ENCODE assay signal across 20 mouse cellular contexts in the genomic region with DNA sequence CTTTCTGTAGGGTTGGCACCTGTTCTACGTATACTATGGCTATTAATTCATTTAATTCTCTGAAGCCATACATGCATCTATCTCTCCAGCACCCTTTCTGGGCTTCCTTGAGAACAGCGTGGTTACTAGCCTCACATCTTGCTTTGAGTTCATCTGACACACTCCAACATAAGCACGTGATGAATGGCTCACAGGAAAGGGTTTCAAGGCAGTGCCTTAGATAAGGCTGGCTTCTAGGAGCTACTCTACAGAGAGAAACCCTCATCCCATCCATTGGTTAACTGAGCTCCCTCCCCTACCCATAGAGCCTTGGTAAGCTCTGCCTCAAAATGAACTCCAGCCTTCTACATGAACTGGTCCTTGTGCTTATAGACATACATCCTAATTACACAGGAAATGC. TPM values are rescaled to one million over a fixed set of nuclear protein-coding genes. Genes with fewer than 3 reads are reported as not detected.
DNase-seq lines count a peak whose midpoint lies in the region; ATAC-seq lines count a peak whose summit lies in the region.
"Had no signal": no experiment of that assay in that cellular context is flagged by ENCODE, and none has a peak within 500 bp of the region (broad histone marks: within the 10 kb centered on the region; RNA-seq: fewer than 3 reads in every experiment).

No protein-coding gene starts in this region.

- H3K4me3 ChIP-seq in megakaryocyte, embryonic 14.5 days (replicated peaks) = peak overlapping the region; percentile 62
- H3K4me3 ChIP-seq: heart, embryonic 10.5 days; limb, embryonic 15.5 days had no signal

- no peaks in the 10 kb centered on the region for H3K27me3 ChIP-seq in megakaryocyte, embryonic 14.5 days (replicated peaks)
- H3K27me3 ChIP-seq: limb, embryonic 15.5 days had no signal

- peaks cover 14% of the 10 kb centered on the region for H3K36me3 ChIP-seq in megakaryocyte, embryonic 14.5 days (replicated peaks; ENCODE audit: low read length)
- H3K36me3 ChIP-seq: heart, embryonic 10.5 days; limb, embryonic 15.5 days had no signal

- no peak for ATAC-seq in megakaryocyte, adult 5-6 weeks (ENCODE audit: poor library complexity, severe bottlenecking)
- peak; percentile 39 for ATAC-seq in inflammation-experienced regulatory T-cells, adult 6 months
- peak; percentile 49 for ATAC-seq in megakaryocyte progenitor cell, adult 5-6 weeks (replicated peaks; ENCODE audit: poor library complexity)
- ATAC-seq: hindbrain, postnatal 0 days had no signal

- H3K9me3 ChIP-seq in megakaryocyte, embryonic 14.5 days = peaks cover 7% of the 10 kb centered on the region; the same call in 1 of the 2 replicates
- H3K9me3 ChIP-seq: heart, embryonic 10.5 days; limb, embryonic 15.5 days had no signal

- H3K4me1 ChIP-seq in megakaryocyte, embryonic 14.5 days = peaks cover 94% of the 10 kb centered on the region
- H3K4me1 ChIP-seq: limb, embryonic 15.5 days had no signal

- DNase-seq in MEL-GATA-1-ER (ENCODE audit: extremely low read depth, low read depth) = peak; percentile 84
- no peak for DNase-seq in layer of hippocampus, adult 9-11 months
- DNase-seq in layer of hippocampus, adult 8-10 months (ENCODE audit: low spot score in 2 of 2) = no peak
- no peak for DNase-seq in adrenal gland, postnatal 4 days (ENCODE audit: low spot score in 2 of 2)
- DNase-seq: adrenal gland, postnatal 25 days; cerebellum, adult 9-11 months; gastrocnemius, postnatal 25 days; heart, postnatal 36 days; kidney, adult 2 months; kidney, postnatal 4 days; layer of hippocampus, postnatal 36 days; lung, postnatal 10 days; midbrain, embryonic 14.5 days had no signal

RNA-seq across cellular contexts. Expression of a gene that starts 47.3 kb away (rescaled TPM):
- polyA plus RNA-seq in megakaryocyte, embryonic 14.5 days (2012; ENCODE audit: insufficient read depth, low replicate concordance) = 6.1 TPM in 1 of 2 replicates, not detected in the other
- total RNA-seq in megakaryocyte, adult 5-6 weeks (2015) = 8.3 and 13.0 TPM in 2 replicates
- 20.8 and 28.9 TPM in 2 replicates for total RNA-seq in megakaryocyte, adult 5-6 weeks (2017)
- polyA plus RNA-seq in inflammation-experienced regulatory T-cells, adult 6 months (2017; shearing (Covaris generic)) = 10 to 100 TPM in 1 of 3 experiments, 1 to 10 TPM in 2; 5.8 to 12.1 (median 7.6) TPM
- total RNA-seq in megakaryocyte progenitor cell, adult 5-6 weeks (2015) = 6.4 and 8.6 TPM in 2 replicates
- 14.7 and 17.9 TPM in 2 replicates for total RNA-seq in megakaryocyte progenitor cell, adult 5-6 weeks (2017)
- total RNA-seq in layer of hippocampus, adult 8-10 months (2022) = 10 to 100 TPM; 11.8 to 14.8 (median 14.0) TPM
- 10 to 100 TPM; 52.7 to 60.0 TPM for total RNA-seq in adrenal gland, postnatal 4 days (2021)
